Mouse (Mus musculus) cortical plate, adult 2 months (tissue): ENCODE measurements around the gene Acot6. TPM values are rescaled to one million over a fixed set of nuclear protein-coding genes. Genes with fewer than 3 reads are reported as not detected.
A peak's percentile ranks its signal among the peaks of the same experiment; 100 is the strongest.
"Not testable (repeated sequence)": the region's sequence is repeated elsewhere in the genome, so short reads cannot be mapped to it uniquely, and the experiment has no call there.

Experiments used
- H3K27ac ChIP-seq: fragments of 200-500 bp; 2 replicates; pipeline ENCODE4 v1.5.1; 2012; ENCODE audit warnings: low read length, control low read depth, inconsistent platforms; ENCODE audit not compliant: insufficient read depth
- H3K4me1 ChIP-seq: fragments of 200-500 bp; 2 replicates; pipeline ENCODE4 v1.6.1; 2011; ENCODE audit warnings: low read length; ENCODE audit not compliant: control insufficient read depth, insufficient read depth
- H3K4me3 ChIP-seq: fragments of 200-500 bp; 2 replicates; pipeline ENCODE4 v1.5.1; 2011; ENCODE audit warnings: mild to moderate bottlenecking, low read length, control low read depth; ENCODE audit not compliant: insufficient read depth
- CTCF ChIP-seq: fragments of 200-500 bp; IDR thresholded peaks from 2 replicates; pipeline ENCODE4 v1.5.1; 2011; ENCODE audit warnings: mild to moderate bottlenecking, control low read depth, low read length; ENCODE audit not compliant: insufficient read depth; ENCODE audit errors: extremely low read depth
- POLR2A ChIP-seq: fragments of 200-500 bp; IDR thresholded peaks from 2 replicates; pipeline ENCODE4 v1.6.1; 2011; ENCODE audit warnings: mild to moderate bottlenecking, low read length, control low read depth; ENCODE audit not compliant: insufficient read depth; ENCODE audit errors: extremely low read depth
- polyA plus RNA-seq: library from polyadenylated mRNA; depleted of rRNA; stranded (reverse); fragments of >200 nt; gene quantifications from 2 replicates; pipeline ENCODE4 v1.2.3, GENCODE M21; 2012; rRNA removed

Acot6 gene
- polyA plus RNA-seq: 5.0 TPM in 2 replicates

DNA sequence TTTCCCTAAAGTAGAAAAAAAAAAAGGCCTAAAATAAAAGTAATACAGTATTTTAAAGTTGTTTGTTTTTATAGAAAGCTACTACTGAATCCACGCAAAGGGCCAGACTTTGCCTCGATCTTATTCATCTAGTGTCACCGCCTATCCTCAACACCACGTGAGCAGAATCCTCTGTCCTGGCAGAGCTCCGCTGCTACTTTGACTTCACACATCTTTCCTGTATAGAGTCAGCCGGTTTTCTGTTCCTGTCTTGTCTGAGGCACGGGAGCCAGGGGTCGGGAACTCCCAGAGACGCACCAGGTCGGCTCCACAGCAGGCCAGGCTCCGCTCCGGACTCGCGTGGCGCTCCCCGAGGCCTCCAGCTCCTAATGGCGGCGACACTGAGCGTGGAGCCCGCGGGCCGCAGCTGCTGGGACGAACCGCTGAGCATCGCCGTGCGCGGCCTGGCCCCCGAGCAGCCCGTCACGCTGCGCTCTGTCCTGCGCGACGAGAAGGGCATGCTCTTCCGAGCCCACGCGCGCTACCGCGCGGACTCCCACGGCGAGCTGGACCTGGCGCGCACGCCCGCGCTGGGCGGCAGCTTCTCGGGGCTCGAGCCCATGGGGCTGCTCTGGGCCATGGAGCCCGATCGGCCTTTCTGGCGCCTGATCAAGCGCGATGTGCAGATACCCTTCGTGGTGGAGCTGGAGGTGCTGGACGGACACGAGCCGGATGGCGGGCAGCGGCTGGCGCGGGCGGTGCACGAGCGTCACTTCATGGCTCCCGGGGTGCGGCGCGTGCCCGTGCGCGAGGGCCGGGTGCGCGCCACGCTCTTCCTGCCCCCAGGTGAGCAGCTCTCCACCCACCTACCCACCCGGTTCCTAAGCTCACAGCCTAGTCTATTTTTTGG lies at the start of gene Acot6:
TSS of gene Acot6 (plus strand) at position 51 of the 889 bp plus-strand sequence.
- Histone ChIP-seq H3K27ac (peak within 1 kb of the TSS; percentile 60), H3K4me3 (peak within 1 kb of the TSS; percentile 45)

GRCm38 (mm10) chr12:84050744-84051143 lies 49.7 kb upstream of the Acot6 start:
- H3K27ac ChIP-seq, H3K4me1 ChIP-seq, H3K4me3 ChIP-seq: not testable (repeated sequence)

More for the DNA sequence above, at the start of gene Acot6:
- not testable (repeated sequence) for H3K4me1 ChIP-seq

- Histone ChIP-seq H3K4me3 (peak within 1 kb of the TSS; percentile 51; the same call in 1 of the 2 replicates), H3K4me1 (peaks cover 2% of the 10 kb centered on the region; the same call in 1 of the 2 replicates), H3K27ac (no peak within 1 kb of the TSS)
- TF ChIP-seq CTCF (no peak), POLR2A (no peak)
These were observed 48.4 kb upstream of the Acot6 start, which contains the start of gene Acot3 for GRCm38 (mm10) chr12:84051937-84052474. Gene Acot3, plus strand, starts transcription at chr12:84052144.

DNA sequence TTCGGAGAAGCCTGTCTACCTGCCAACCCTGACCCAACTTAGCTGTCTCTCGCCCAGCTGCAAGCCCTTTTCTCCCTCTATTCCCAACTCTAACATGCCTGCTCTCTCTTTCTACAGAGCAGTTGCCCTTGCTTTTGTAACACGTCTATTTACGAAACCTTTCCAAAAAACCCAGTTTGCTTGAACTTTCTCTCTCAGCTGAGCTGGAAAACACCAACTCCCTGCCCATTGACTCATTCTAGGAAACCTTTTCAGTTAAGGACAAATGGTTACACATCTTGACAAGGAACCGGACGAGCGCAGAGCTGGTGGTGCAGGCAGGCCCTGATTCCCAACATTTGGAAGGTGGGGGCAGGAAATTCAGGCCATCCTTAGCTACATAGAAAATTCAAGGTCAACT lies 47.8 kb upstream of the Acot6 start:
- peak overlapping the region; percentile 51; the same call in 1 of the 2 replicates for H3K4me3 ChIP-seq
- H3K27ac ChIP-seq: no peak overlapping the region
- H3K4me1 ChIP-seq: peaks cover 2% of the 10 kb centered on the region; the same call in 1 of the 2 replicates
- TF ChIP-seq CTCF: no peak
- TF ChIP-seq POLR2A: no peak

DNA sequence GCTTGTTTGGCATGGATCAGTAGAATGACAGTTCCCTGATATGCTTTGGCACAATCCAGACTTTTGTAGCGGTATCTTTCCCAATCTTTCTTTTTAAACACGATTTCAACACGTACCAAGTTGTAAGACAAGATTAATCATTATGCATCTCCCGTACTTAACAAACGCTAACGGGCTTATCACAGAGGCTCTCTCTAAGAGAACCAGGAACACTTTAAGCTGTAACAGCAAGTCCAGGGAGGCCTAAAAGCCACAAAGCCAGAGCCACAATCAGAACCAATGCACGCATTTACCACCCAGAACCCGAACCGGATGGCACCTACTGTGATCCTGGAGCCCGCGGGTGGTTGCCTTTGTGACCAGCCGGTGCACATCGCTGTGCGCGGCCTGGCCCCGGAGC lies 47.3 kb upstream of the Acot6 start:
- TF ChIP-seq POLR2A (no peak), CTCF (no peak)
- H3K4me1 ChIP-seq: peaks cover 2% of the 10 kb centered on the region; the same call in 1 of the 2 replicates
- no peak overlapping the region for H3K27ac ChIP-seq
- peak overlapping the region; percentile 51 for H3K4me3 ChIP-seq

DNA sequence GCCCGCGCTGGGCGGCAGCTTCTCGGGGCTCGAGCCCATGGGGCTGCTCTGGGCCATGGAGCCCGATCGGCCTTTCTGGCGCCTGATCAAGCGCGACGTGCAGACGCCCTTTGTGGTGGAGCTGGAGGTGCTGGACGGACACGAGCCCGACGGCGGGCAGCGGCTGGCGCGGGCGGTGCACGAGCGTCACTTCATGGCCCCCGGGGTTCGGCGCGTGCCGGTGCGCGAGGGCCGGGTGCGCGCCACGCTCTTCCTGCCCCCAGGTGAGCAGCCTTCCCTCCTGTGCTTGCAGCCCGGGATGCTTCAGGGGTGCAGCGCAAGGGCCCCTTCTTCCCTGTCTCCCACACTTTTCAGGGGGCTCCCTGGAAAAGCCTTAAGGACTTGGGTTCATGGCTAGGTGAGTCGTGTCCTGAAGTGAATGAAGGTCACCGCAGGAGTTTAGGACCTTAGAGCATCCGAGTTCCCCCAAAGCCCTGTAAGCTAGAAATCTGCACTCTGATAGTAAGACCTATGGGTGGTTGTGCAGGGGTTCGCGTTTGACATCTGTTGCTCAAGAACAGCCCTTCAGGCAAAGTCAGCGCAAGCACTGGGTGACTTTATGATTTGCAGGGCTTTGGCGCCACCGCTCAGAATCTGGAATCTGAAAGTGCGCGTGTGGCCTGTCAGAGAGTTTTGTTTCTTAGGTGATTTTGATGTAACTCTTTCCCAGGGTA lies 46.6 kb upstream of the Acot6 start:
- TF ChIP-seq CTCF (0 out of 2 replicates have a peak, but pooled peaks have one; percentile 6), POLR2A (no peak)
- H3K4me3 ChIP-seq: peak overlapping the region; percentile 51
- no peak overlapping the region for H3K27ac ChIP-seq

DNA sequence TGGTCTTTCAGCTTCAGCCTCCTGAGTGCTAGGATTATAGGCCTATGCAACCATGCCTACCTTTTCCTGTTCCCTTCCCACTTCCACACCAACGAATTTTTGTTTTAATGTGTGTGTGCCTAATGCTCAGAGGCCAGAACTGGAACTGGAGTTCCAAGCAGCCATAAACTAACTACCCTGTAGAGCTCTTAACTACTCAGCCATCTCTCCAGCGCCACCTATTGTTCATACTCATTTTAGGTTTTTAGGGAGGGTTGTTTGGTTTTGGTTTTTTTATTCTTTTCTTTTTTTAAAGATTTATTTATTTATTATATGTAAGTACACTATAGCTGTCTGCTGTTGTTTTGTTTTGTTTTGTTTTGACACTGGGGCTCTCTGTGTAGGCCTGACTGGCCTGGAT lies 39.5 kb upstream of the Acot6 start:
- Histone ChIP-seq H3K4me1 (no peaks in the 10 kb centered on the region), H3K27ac (no peak overlapping the region), H3K4me3 (no peak overlapping the region)
- no peak for TF ChIP-seq POLR2A
- peak; percentile 23; the same call in 1 of the 2 replicates for TF ChIP-seq CTCF

More for the DNA sequence above, 46.6 kb upstream of the Acot6 start:
- peaks cover 2% of the 10 kb centered on the region; the same call in 1 of the 2 replicates for H3K4me1 ChIP-seq

DNA sequence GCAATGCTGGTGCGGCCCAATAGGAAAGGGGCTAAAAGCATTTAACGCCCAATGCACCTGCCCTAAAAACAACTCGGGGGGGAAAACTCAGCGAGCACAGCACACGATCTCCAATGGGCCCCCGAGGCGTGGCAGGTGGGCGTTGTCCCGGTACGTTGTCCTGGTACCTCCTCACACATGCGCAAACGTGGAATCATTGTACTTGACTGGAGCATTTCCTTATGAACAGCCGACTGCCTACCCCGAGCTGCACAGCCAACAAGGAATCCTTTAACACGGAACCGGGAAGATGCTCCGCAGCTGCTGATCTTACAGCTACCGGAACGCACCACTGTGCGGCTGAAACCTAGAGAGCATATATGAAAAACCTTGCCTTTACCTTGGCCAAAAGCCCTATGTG lies 38.1 kb upstream of the Acot6 start:
- Histone ChIP-seq H3K4me1 (no peaks in the 10 kb centered on the region), H3K27ac (no peak overlapping the region), H3K4me3 (no peak overlapping the region)
- TF ChIP-seq POLR2A: no peak
- TF ChIP-seq CTCF: no peak

- TF ChIP-seq CTCF (0 out of 2 replicates have a peak, but pooled peaks have one; percentile 2), POLR2A (no peak)
- no peak overlapping the region for H3K4me3 ChIP-seq
- no peak overlapping the region for H3K27ac ChIP-seq
- H3K4me1 ChIP-seq: no peaks in the 10 kb centered on the region
These were observed 37.2 kb upstream of the Acot6 start for GRCm38 (mm10) chr12:84063228-84063627.
